Comparison of ENCODE assay signal across 30 mouse cellular contexts in the genomic region with DNA sequence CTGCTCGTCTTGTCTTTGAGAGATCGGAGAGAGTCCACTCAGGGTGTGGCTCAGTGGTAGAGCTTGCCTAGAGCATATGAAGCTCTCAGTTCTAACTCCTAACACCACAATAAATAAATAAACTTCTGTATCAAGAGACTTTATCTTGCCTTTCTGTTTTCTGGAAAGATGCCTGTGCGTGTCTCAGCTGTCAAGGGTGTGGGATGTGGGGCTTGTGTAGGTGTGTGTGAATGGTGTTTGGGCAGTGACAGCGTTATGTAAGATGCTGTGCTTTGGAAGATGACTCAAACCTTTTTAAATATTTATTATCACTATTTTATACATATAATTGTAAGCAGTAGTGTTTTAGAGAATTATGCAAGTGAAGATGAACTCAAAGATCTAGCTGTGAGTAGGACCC.
DNase-seq lines count a peak whose midpoint lies in the region; ATAC-seq lines count a peak whose summit lies in the region.
"Had no signal": no experiment of that assay in that cellular context is flagged by ENCODE, and none has a peak within 500 bp of the region (broad histone marks: within the 10 kb centered on the region; RNA-seq: fewer than 3 reads in every experiment).

No protein-coding gene starts in this region.

- WGBS in midbrain, embryonic 16.5 days = 97% methylated on average over 4 of the region's 4 CpGs

- H3K27ac ChIP-seq in midbrain, embryonic 16.5 days (ENCODE audit: low read length) = no peak overlapping the region
- H3K27ac ChIP-seq: embryonic facial prominence, embryonic 12.5 days; heart, adult 2 months; hindbrain, embryonic 13.5 days; kidney, postnatal 0 days; liver, embryonic 13.5 days; macrophage; midbrain, embryonic 13.5 days had no signal

- no peak overlapping the region for H3K4me2 ChIP-seq in midbrain, embryonic 16.5 days (ENCODE audit: low read length)
- H3K4me2 ChIP-seq: embryonic facial prominence, embryonic 12.5 days; heart, embryonic 12.5 days; hindbrain, embryonic 13.5 days; liver, embryonic 13.5 days; midbrain, embryonic 13.5 days had no signal

- DNase-seq in frontal cortex, adult 2 months (ENCODE audit: extremely low spot score in 1 of 2, low spot score in 1 of 2) = peak; percentile 71 to 81
- no peak for DNase-seq in frontal cortex, postnatal 14 days (ENCODE audit: low spot score in 2 of 2)
- peak; percentile 80 for DNase-seq in right cerebral cortex, adult 18-20 months
- DNase-seq in right cerebral cortex, postnatal 14 days = no peak
- peak; percentile 45 to 61 for DNase-seq in left cerebral cortex, postnatal 14 days (ENCODE audit: low spot score in 2 of 2)
- no peak for DNase-seq in gastrocnemius, postnatal 10 days
- DNase-seq: adrenal gland, postnatal 10 days; cerebellum, adult 11 months; cerebellum, adult 9-11 months; embryo, embryonic 11 days; gastrocnemius, postnatal 36 days; heart, adult 2 months; heart, postnatal 4 days; kidney, adult 8-10 months; kidney, postnatal 4 days; liver, embryonic 13.5 days; lung, adult 18-20 months; thymus, adult 18-20 months; thymus, postnatal 25 days had no signal

- no peaks in the 10 kb centered on the region for H3K36me3 ChIP-seq in midbrain, embryonic 16.5 days (ENCODE audit: control insufficient read depth, insufficient read depth, low read length)
- H3K36me3 ChIP-seq: liver, embryonic 13.5 days had no signal

- no peak overlapping the region for H3K4me3 ChIP-seq in midbrain, embryonic 16.5 days (ENCODE audit: low read depth, low read length)
- H3K4me3 ChIP-seq: embryonic facial prominence, embryonic 12.5 days; heart, adult 2 months; heart, embryonic 12.5 days; hindbrain, embryonic 13.5 days; liver, embryonic 13.5 days; midbrain, embryonic 13.5 days had no signal

- H3K4me1 ChIP-seq in midbrain, embryonic 16.5 days (ENCODE audit: control insufficient read depth, insufficient read depth, low read length) = no peaks in the 10 kb centered on the region
- H3K4me1 ChIP-seq: embryonic facial prominence, embryonic 12.5 days; heart, embryonic 12.5 days; hindbrain, embryonic 13.5 days; liver, embryonic 13.5 days; midbrain, embryonic 13.5 days had no signal

- H3K9ac ChIP-seq in midbrain, embryonic 16.5 days (ENCODE audit: low read depth, low read length) = no peak overlapping the region
- H3K9ac ChIP-seq: embryonic facial prominence, embryonic 12.5 days; heart, embryonic 12.5 days; hindbrain, embryonic 13.5 days; liver, embryonic 13.5 days; midbrain, embryonic 13.5 days had no signal

- intact Hi-C loops in left cerebral cortex, postnatal 14 days (cut with DNase I) = no loop called here

- no peaks in the 10 kb centered on the region for H3K9me3 ChIP-seq in midbrain, embryonic 16.5 days (replicated peaks; ENCODE audit: control insufficient read depth, low read length, poor library complexity, severe bottlenecking)
- H3K9me3 ChIP-seq: embryonic facial prominence, embryonic 12.5 days; liver, embryonic 13.5 days; midbrain, embryonic 13.5 days had no signal

- no peak for ATAC-seq in midbrain, embryonic 16.5 days
- ATAC-seq: forebrain, embryonic 14.5 days; intestine, embryonic 16.5 days; lung, postnatal 0 days; midbrain, embryonic 13.5 days; Patski had no signal

- no peaks in the 10 kb centered on the region for H3K27me3 ChIP-seq in midbrain, embryonic 16.5 days (ENCODE audit: control insufficient read depth, insufficient read depth, low read depth, low read length)
- H3K27me3 ChIP-seq: embryonic facial prominence, embryonic 12.5 days; heart, embryonic 12.5 days; hindbrain, embryonic 13.5 days; liver, embryonic 13.5 days; midbrain, embryonic 13.5 days; Patski had no signal

Comparison
In these comparisons a context has a peak if more than half of its experiments do, and no peak if none do; other contexts are left out.
1. DNase-seq: peak in frontal cortex, adult 2 months (2 of 2), right cerebral cortex, adult 18-20 months (single experiment) and left cerebral cortex, postnatal 14 days (2 of 2); none in frontal cortex, postnatal 14 days (0 of 2), right cerebral cortex, postnatal 14 days (single experiment) and gastrocnemius, postnatal 10 days (single experiment).